Mouse (Mus musculus) liver, embryonic 15.5 days (tissue): ENCODE measurements around the gene Lztr1. TPM values are rescaled to one million over a fixed set of nuclear protein-coding genes. Genes with fewer than 3 reads are reported as not detected.

Experiments
- ATAC-seq: fragments of 200-750 bp; cut with Nextera tagmentation; 2 replicates; pipeline ENCODE4 v1.8.0; 2017; ENCODE audit warnings: moderate number of reproducible peaks, mild to moderate bottlenecking, moderate library complexity; ENCODE audit not compliant: insufficient read depth
- H3K27ac ChIP-seq: fragments of 300-500 bp; sonication (generic); replicated peaks from 2 replicates; pipeline ENCODE4 v1.5.1; 2015; ENCODE audit warnings: mild to moderate bottlenecking, inconsistent platforms
- H3K27me3 ChIP-seq: fragments of 300-500 bp; sonication (generic); 2 replicates; pipeline ENCODE4 v1.6.1; 2015; ENCODE audit warnings: mild to moderate bottlenecking, inconsistent platforms
- H3K36me3 ChIP-seq: fragments of 300-500 bp; sonication (generic); replicated peaks from 2 replicates; pipeline ENCODE4 v1.6.1; 2015; ENCODE audit warnings: moderate library complexity, mild to moderate bottlenecking, inconsistent platforms
- H3K4me1 ChIP-seq: fragments of 300-500 bp; sonication (generic); replicated peaks from 2 replicates; pipeline ENCODE4 v1.6.1; 2015; ENCODE audit warnings: inconsistent platforms
- H3K4me2 ChIP-seq: fragments of 300-500 bp; sonication (generic); 2 replicates; pipeline ENCODE4 v1.6.1; 2015; ENCODE audit warnings: moderate library complexity, mild to moderate bottlenecking, inconsistent platforms
- H3K4me3 ChIP-seq: fragments of 300-500 bp; sonication (generic); replicated peaks from 2 replicates; pipeline ENCODE4 v1.5.1; 2015; ENCODE audit warnings: mild to moderate bottlenecking, inconsistent platforms
- H3K9ac ChIP-seq: fragments of 300-500 bp; sonication (generic); 2 replicates; pipeline ENCODE4 v1.6.1; 2015; ENCODE audit warnings: moderate library complexity, mild to moderate bottlenecking, inconsistent platforms
- H3K9me3 ChIP-seq: fragments of 300-500 bp; sonication (generic); replicated peaks from 2 replicates; pipeline ENCODE4 v1.6.1; 2016; ENCODE audit warnings: inconsistent platforms
- WGBS: fragments of 180-500 bp; shearing (Covaris S2); methylation state at CpG from one replicate; pipeline ENCODE4 v1.1.7; 2015; ENCODE audit warnings: mixed read lengths; ENCODE audit not compliant: insufficient replicate concordance; 5-methylcytosine and 5-hydroxymethylcytosine counted together
- polyA plus RNA-seq: library from polyadenylated mRNA; unstranded; fragments of >200 nt; fragmentation: Nextera tagmentation; extraction: Ambion mirVana; gene quantifications from 2 replicates; pipeline ENCODE4 v1.2.1, GENCODE M21; 2015

The Lztr1 gene
- polyA plus RNA-seq: 20.7 and 21.0 TPM in 2 replicates

GRCm38 (mm10) chr16:17508546-17509239, at the start of gene Lztr1:
Gene Lztr1, plus strand, starts transcription at chr16:17508688.
- H3K4me3 ChIP-seq: peak within 1 kb of the TSS; percentile 84
- peaks cover 39% of the 10 kb centered on the region for H3K4me1 ChIP-seq
- peak within 1 kb of the TSS; percentile 89 for H3K4me2 ChIP-seq
- H3K27ac ChIP-seq: peak within 1 kb of the TSS; percentile 94
- H3K27me3 ChIP-seq: peaks cover 16% of the 10 kb centered on the region; the same call in 1 of the 2 replicates
- no peaks in the 10 kb centered on the region for H3K9me3 ChIP-seq
- ATAC-seq: peak; percentile 96
- peak within 1 kb of the TSS; percentile 78 for H3K9ac ChIP-seq
- H3K36me3 ChIP-seq: peaks cover 25% of the 10 kb centered on the region
- WGBS: under 1% methylated on average over 50 of the region's 50 CpGs

- Histone ChIP-seq H3K4me1 (peaks cover 58% of the 10 kb centered on the region), H3K9ac (no peak overlapping the region), H3K36me3 (peaks cover 54% of the 10 kb centered on the region), H3K27ac (no peak overlapping the region), H3K4me2 (no peak overlapping the region), H3K4me3 (no peak overlapping the region), H3K27me3 (no peaks in the 10 kb centered on the region), H3K9me3 (no peaks in the 10 kb centered on the region)
- WGBS: 58% methylated on average over 4 of the region's 4 CpGs
- ATAC-seq: no peak
These were observed 48.2 kb upstream of the Lztr1 start for GRCm38 (mm10) chr16:17460254-17460653.

GRCm38 (mm10) chr16:17461596-17461995, 46.9 kb upstream of the Lztr1 start:
- H3K4me1 ChIP-seq: peaks cover 53% of the 10 kb centered on the region
- no peak for ATAC-seq
- no peak overlapping the region for H3K4me2 ChIP-seq
- no peak overlapping the region for H3K4me3 ChIP-seq
- peaks cover 44% of the 10 kb centered on the region for H3K36me3 ChIP-seq
- no peak overlapping the region for H3K9ac ChIP-seq
- no peaks in the 10 kb centered on the region for H3K9me3 ChIP-seq
- 56% methylated on average over 1 of the region's 1 CpGs for WGBS
- no peak overlapping the region for H3K27ac ChIP-seq
- no peaks in the 10 kb centered on the region for H3K27me3 ChIP-seq

GRCm38 (mm10) chr16:17463184-17463583, 45.3 kb upstream of the Lztr1 start:
- Histone ChIP-seq H3K27ac (no peak overlapping the region), H3K9ac (no peak overlapping the region), H3K4me1 (peaks cover 54% of the 10 kb centered on the region), H3K27me3 (no peaks in the 10 kb centered on the region), H3K9me3 (no peaks in the 10 kb centered on the region), H3K4me2 (no peak overlapping the region), H3K4me3 (no peak overlapping the region), H3K36me3 (peaks cover 28% of the 10 kb centered on the region)
- 74% methylated on average over 2 of the region's 2 CpGs for WGBS
- no peak for ATAC-seq

- Histone ChIP-seq H3K9me3 (no peaks in the 10 kb centered on the region), H3K4me3 (no peak overlapping the region), H3K4me2 (no peak overlapping the region), H3K36me3 (peaks cover 37% of the 10 kb centered on the region), H3K9ac (no peak overlapping the region), H3K4me1 (peaks cover 20% of the 10 kb centered on the region), H3K27me3 (no peaks in the 10 kb centered on the region), H3K27ac (no peak overlapping the region)
- no peak for ATAC-seq
- WGBS: 68% methylated on average over 4 of the region's 4 CpGs
These were observed 41.4 kb upstream of the Lztr1 start for GRCm38 (mm10) chr16:17466875-17467663.

GRCm38 (mm10) chr16:17472498-17472897, 36.0 kb upstream of the Lztr1 start:
- no peak for ATAC-seq

GRCm38 (mm10) chr16:17474091-17474490, 34.4 kb upstream of the Lztr1 start:
- H3K9me3 ChIP-seq: no peaks in the 10 kb centered on the region
- H3K27ac ChIP-seq: no peak overlapping the region
- H3K4me1 ChIP-seq: peaks cover 17% of the 10 kb centered on the region
- no peak overlapping the region for H3K4me3 ChIP-seq
- no peak for ATAC-seq
- peaks cover 58% of the 10 kb centered on the region for H3K36me3 ChIP-seq
- no peak overlapping the region for H3K4me2 ChIP-seq
- H3K27me3 ChIP-seq: no peaks in the 10 kb centered on the region
- H3K9ac ChIP-seq: no peak overlapping the region

More at GRCm38 (mm10) chr16:17472498-17472897, 36.0 kb upstream of the Lztr1 start:
- Histone ChIP-seq H3K9me3 (no peaks in the 10 kb centered on the region), H3K4me3 (no peak overlapping the region), H3K9ac (no peak overlapping the region), H3K4me2 (no peak overlapping the region), H3K36me3 (peaks cover 56% of the 10 kb centered on the region), H3K27ac (no peak overlapping the region), H3K4me1 (peaks cover 2% of the 10 kb centered on the region), H3K27me3 (no peaks in the 10 kb centered on the region)
- WGBS: 71% methylated on average over 6 of the region's 6 CpGs

- no peak for ATAC-seq
- no peak overlapping the region for H3K4me2 ChIP-seq
- H3K27ac ChIP-seq: no peak overlapping the region
- H3K4me3 ChIP-seq: no peak overlapping the region
- peaks cover 53% of the 10 kb centered on the region for H3K36me3 ChIP-seq
- H3K9ac ChIP-seq: no peak overlapping the region
- peaks cover 22% of the 10 kb centered on the region for H3K4me1 ChIP-seq
- WGBS: 74% methylated on average over 2 of the region's 2 CpGs
- H3K27me3 ChIP-seq: no peaks in the 10 kb centered on the region
- H3K9me3 ChIP-seq: no peaks in the 10 kb centered on the region
These were observed 33.7 kb upstream of the Lztr1 start for GRCm38 (mm10) chr16:17474761-17475160.

- H3K4me1 ChIP-seq: peaks cover 22% of the 10 kb centered on the region
- 82% methylated on average over 4 of the region's 4 CpGs for WGBS
These were observed 33.2 kb upstream of the Lztr1 start for GRCm38 (mm10) chr16:17475326-17475725.

GRCm38 (mm10) chr16:17478331-17478943, 30.1 kb upstream of the Lztr1 start:
- WGBS: 50% methylated on average over 4 of the region's 4 CpGs
- Histone ChIP-seq H3K9ac (no peak overlapping the region), H3K4me2 (no peak overlapping the region), H3K9me3 (no peaks in the 10 kb centered on the region), H3K36me3 (peaks cover 37% of the 10 kb centered on the region), H3K4me1 (peaks cover 36% of the 10 kb centered on the region), H3K27ac (no peak overlapping the region), H3K27me3 (no peaks in the 10 kb centered on the region), H3K4me3 (no peak overlapping the region)
- ATAC-seq: 0 out of 2 replicates have a peak, but pooled peaks have one; percentile 28

More at GRCm38 (mm10) chr16:17475326-17475725, 33.2 kb upstream of the Lztr1 start:
- H3K27me3 ChIP-seq: no peaks in the 10 kb centered on the region
- ATAC-seq: no peak
- H3K9ac ChIP-seq: no peak overlapping the region
- H3K9me3 ChIP-seq: no peaks in the 10 kb centered on the region
- H3K27ac ChIP-seq: no peak overlapping the region
- H3K4me3 ChIP-seq: no peak overlapping the region
- H3K4me2 ChIP-seq: no peak overlapping the region
- peaks cover 48% of the 10 kb centered on the region for H3K36me3 ChIP-seq

- H3K4me1 ChIP-seq: peaks cover 36% of the 10 kb centered on the region
- WGBS: 13% methylated on average over 2 of the region's 2 CpGs
- ATAC-seq: peak; percentile 45; the same call in 1 of the 2 replicates
These were observed 27.0 kb upstream of the Lztr1 start for GRCm38 (mm10) chr16:17481465-17481864.

More at GRCm38 (mm10) chr16:17481465-17481864, 27.0 kb upstream of the Lztr1 start:
- H3K27ac ChIP-seq: no peak overlapping the region
- no peak overlapping the region for H3K9ac ChIP-seq
- no peak overlapping the region for H3K4me3 ChIP-seq
- no peaks in the 10 kb centered on the region for H3K27me3 ChIP-seq
- H3K36me3 ChIP-seq: peaks cover 57% of the 10 kb centered on the region
- no peaks in the 10 kb centered on the region for H3K9me3 ChIP-seq
- H3K4me2 ChIP-seq: no peak overlapping the region
